Mouse (Mus musculus): ENCODE results near the gene Gstcd. TPM values are rescaled to one million over a fixed set of nuclear protein-coding genes. Genes with fewer than 3 reads are reported as not detected.

Gstcd gene
- polyA plus RNA-seq, 1 experiment from 2014 or later: 9.0 TPM

DNA sequence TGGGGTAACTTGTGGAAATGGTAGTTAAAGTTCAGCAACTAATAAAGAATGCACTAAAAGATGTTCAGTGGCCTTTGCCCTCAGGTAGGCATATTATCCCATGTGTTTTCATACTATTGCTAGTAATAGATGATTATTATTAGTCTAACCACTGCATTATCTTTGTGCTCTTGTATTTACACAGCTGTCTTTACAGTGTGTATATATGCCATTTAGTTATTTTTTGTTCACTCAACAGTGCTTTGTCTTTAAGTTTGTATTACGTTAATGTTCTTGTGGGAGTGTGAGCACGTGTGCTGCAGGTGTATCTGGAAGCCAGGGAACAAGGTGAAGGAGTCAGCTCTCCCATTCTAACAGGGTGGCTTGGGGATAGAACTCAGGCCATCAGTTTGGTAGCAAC is 7.1 kb upstream of the Gstcd start:
- whole genome bisulfite sequencing: 91% methylated on average over 2 of the region's 2 CpGs
- peaks cover 6% of the 10 kb centered on the region for H3K36me3 ChIP-seq (ENCODE audit: control insufficient read depth, insufficient read depth, low read length)

DNA sequence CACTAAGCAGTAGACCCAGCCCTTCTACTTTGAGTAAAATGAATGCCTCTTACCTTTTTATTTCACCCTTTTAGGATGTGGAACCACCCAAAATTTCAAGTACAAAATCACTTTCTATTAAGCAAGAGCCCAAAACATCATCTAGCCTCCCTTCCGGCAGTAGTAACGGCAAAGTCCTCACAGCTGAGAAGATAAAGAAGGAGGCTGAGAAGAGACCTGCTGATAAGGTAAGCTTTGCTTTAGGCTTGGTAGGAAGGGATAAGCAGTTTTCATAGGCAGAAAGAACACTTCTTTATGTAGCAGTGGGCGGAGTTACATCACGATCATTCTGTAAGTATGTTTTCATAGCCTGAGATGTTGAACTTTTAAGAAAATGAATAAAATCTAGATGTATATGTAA is 6.5 kb upstream of the Gstcd start:
- DNase-seq (ENCODE audit: low spot score): no peak
- ATAC-seq (replicated peaks; ENCODE audit: low FRiP score): peak; percentile 81
- WGBS: 69% methylated on average over 4 of the region's 4 CpGs
- Histone ChIP-seq H3K9ac (ENCODE audit: low read depth, low read length) (no peak overlapping the region), H3K36me3 (ENCODE audit: control insufficient read depth, insufficient read depth, low read length) (peaks cover 2% of the 10 kb centered on the region; the same call in 1 of the 2 replicates), H3K4me3 (ENCODE audit: low read depth, low read length) (no peak overlapping the region), H3K4me1 (replicated peaks; ENCODE audit: control insufficient read depth, insufficient read depth, low read length) (peaks cover 5% of the 10 kb centered on the region), H3K27me3 (replicated peaks; ENCODE audit: control insufficient read depth, insufficient read depth, low read length) (no peaks in the 10 kb centered on the region), H3K4me2 (peak overlapping the region; percentile 10), H3K9me3 (ENCODE audit: control insufficient read depth, low read length) (no peaks in the 10 kb centered on the region), H3K27ac (ENCODE audit: low read depth, low read length) (no peak overlapping the region; the same call in 1 of the 2 replicates)

More for the DNA sequence above, 7.1 kb upstream of the Gstcd start:
- no peak for ATAC-seq (replicated peaks; ENCODE audit: low FRiP score)
- Histone ChIP-seq H3K9ac (ENCODE audit: low read depth, low read length) (no peak overlapping the region), H3K27me3 (replicated peaks; ENCODE audit: control insufficient read depth, insufficient read depth, low read length) (no peaks in the 10 kb centered on the region), H3K9me3 (ENCODE audit: control insufficient read depth, low read length) (no peaks in the 10 kb centered on the region), H3K4me3 (ENCODE audit: low read depth, low read length) (no peak overlapping the region), H3K4me2 (no peak overlapping the region), H3K27ac (ENCODE audit: low read depth, low read length) (no peak overlapping the region), H3K4me1 (replicated peaks; ENCODE audit: control insufficient read depth, insufficient read depth, low read length) (peaks cover 5% of the 10 kb centered on the region)
- DNase-seq (ENCODE audit: low spot score): no peak

DNA sequence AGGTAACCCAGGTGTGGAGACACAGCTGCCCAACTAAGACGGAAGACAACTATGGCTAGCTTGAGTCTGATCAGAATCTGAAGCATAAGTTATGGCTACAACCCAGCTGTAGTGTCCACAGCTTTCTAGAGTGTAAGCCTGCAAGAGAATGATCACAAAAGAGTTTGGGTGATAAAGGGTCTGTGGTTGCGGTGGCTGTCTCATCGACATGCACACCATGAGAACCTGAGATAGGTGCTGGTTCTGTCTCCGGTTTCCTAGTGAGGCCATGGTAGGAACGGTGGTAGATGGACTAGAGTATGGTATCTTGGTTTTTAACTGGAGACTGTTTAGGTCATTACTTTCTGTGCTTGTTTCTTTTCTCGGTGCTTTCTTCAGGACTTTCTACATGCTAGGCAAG is 6.1 kb upstream of the Gstcd start:
- DNase-seq (ENCODE audit: low spot score) (no peak), ATAC-seq (replicated peaks; ENCODE audit: low FRiP score) (peak; percentile 62)
- peaks cover 7% of the 10 kb centered on the region for H3K4me1 ChIP-seq (replicated peaks; ENCODE audit: control insufficient read depth, insufficient read depth, low read length)
- H3K27ac ChIP-seq (ENCODE audit: low read depth, low read length): no peak overlapping the region; the same call in 1 of the 2 replicates
- no peak overlapping the region for H3K4me3 ChIP-seq (ENCODE audit: low read depth, low read length)
- no peaks in the 10 kb centered on the region for H3K9me3 ChIP-seq (ENCODE audit: control insufficient read depth, low read length)
- no peaks in the 10 kb centered on the region for H3K27me3 ChIP-seq (replicated peaks; ENCODE audit: control insufficient read depth, insufficient read depth, low read length)
- 0 out of 2 replicates have a peak, but pooled peaks cover 2% of the 10 kb centered on the region for H3K36me3 ChIP-seq (ENCODE audit: control insufficient read depth, insufficient read depth, low read length)
- 66% methylated on average over 6 of the region's 6 CpGs for WGBS
- peak overlapping the region; percentile 10 for H3K4me2 ChIP-seq
- no peak overlapping the region for H3K9ac ChIP-seq (ENCODE audit: low read depth, low read length)

DNA sequence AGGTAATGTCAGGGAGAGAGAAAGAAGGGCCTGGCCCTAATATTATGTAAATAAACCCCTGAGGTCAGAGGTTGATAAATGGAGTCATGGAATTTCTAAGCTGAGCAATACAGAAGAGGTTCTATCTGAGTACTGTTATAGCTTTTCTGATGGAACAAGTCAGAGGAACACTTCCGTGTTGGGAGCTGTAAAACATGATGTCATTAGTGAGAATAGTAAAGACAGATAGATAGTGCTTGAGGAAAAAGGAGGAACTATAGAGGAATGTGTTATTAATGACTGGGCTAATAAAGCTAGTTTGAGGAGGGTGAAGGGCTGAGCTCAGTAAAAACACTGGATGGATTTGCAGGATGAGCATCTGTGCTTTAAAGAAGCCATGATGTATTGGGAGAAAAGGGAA is 2.5 kb upstream of the Gstcd start:
- Histone ChIP-seq H3K4me3 (ENCODE audit: low read depth, low read length) (no peak overlapping the region), H3K27ac (ENCODE audit: low read depth, low read length) (no peak overlapping the region), H3K27me3 (replicated peaks; ENCODE audit: control insufficient read depth, insufficient read depth, low read length) (no peaks in the 10 kb centered on the region), H3K9me3 (ENCODE audit: control insufficient read depth, low read length) (no peaks in the 10 kb centered on the region), H3K9ac (ENCODE audit: low read depth, low read length) (no peak overlapping the region), H3K36me3 (ENCODE audit: control insufficient read depth, insufficient read depth, low read length) (no peaks in the 10 kb centered on the region), H3K4me1 (replicated peaks; ENCODE audit: control insufficient read depth, insufficient read depth, low read length) (peaks cover 8% of the 10 kb centered on the region), H3K4me2 (no peak overlapping the region; the same call in 1 of the 2 replicates)
- WGBS: 60% methylated on average over 1 of the region's 1 CpGs
- no peak for ATAC-seq (replicated peaks; ENCODE audit: low FRiP score)
- no peak for DNase-seq (ENCODE audit: low spot score)

DNA sequence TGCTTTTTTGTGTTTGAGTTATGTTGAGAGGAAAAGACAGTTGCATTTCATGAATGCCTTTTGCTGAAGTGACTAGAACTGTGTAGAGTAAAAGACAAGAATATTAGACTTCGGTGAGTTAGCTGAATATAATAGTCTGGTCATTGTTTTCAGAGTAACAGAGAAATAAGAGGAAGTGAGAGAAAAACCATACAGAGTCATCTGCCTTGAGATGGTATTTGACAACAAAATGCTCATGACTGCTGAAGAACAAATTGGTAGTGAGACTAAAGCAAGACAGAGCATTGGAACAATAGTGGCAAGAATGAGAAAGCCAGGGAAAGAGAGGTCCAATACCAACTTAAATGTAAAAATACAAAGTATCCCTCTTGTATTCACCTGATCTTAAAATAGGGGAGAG is 1.1 kb upstream of the Gstcd start:
- Histone ChIP-seq H3K4me3 (ENCODE audit: low read depth, low read length) (peak overlapping the region; percentile 90), H3K9me3 (ENCODE audit: control insufficient read depth, low read length) (no peaks in the 10 kb centered on the region), H3K9ac (ENCODE audit: low read depth, low read length) (peak overlapping the region; percentile 99), H3K27ac (ENCODE audit: low read depth, low read length) (no peak overlapping the region), H3K4me1 (replicated peaks; ENCODE audit: control insufficient read depth, insufficient read depth, low read length) (peaks cover 8% of the 10 kb centered on the region), H3K4me2 (peak overlapping the region; percentile 67), H3K27me3 (replicated peaks; ENCODE audit: control insufficient read depth, insufficient read depth, low read length) (no peaks in the 10 kb centered on the region), H3K36me3 (ENCODE audit: control insufficient read depth, insufficient read depth, low read length) (no peaks in the 10 kb centered on the region)
- WGBS: 74% methylated on average over 1 of the region's 1 CpGs
- no peak for ATAC-seq (replicated peaks; ENCODE audit: low FRiP score)
- no peak for DNase-seq (ENCODE audit: low spot score)

DNA sequence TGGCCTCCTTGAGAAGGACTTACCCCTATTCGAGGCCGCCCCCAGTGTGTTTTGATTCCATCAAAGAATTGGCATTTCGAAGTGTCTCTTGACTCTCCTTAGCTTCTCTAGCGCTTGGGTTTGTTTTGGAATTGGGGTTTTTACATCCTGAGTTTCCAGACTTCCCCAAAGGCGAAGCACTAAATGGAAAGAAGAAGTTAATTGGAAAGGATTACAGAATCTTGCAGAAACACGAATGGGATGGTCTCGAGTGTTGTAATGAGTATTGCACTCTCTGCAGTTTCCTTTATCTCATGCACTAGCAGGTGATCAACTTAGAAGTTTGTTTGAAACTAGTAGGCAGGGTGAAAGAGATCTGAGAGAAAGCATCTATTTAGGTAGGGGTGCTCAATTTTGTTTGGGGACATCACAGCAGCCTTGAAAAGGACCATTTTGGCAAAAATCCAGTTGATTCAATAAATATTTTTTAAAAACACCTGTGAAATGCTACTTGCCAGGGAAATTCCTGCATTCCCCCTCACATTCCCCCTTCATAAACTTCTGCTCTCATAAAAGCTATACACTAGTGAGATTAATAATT is 531 bp upstream of the Gstcd start:
- Histone ChIP-seq H3K4me2 (peak overlapping the region; percentile 67), H3K4me3 (ENCODE audit: low read depth, low read length) (peak overlapping the region; percentile 90), H3K4me1 (replicated peaks; ENCODE audit: control insufficient read depth, insufficient read depth, low read length) (peaks cover 8% of the 10 kb centered on the region), H3K9me3 (ENCODE audit: control insufficient read depth, low read length) (no peaks in the 10 kb centered on the region), H3K27ac (ENCODE audit: low read depth, low read length) (peak overlapping the region; percentile 94), H3K9ac (ENCODE audit: low read depth, low read length) (peak overlapping the region; percentile 99), H3K36me3 (ENCODE audit: control insufficient read depth, insufficient read depth, low read length) (no peaks in the 10 kb centered on the region), H3K27me3 (replicated peaks; ENCODE audit: control insufficient read depth, insufficient read depth, low read length) (no peaks in the 10 kb centered on the region)
- WGBS: under 1% methylated on average over 7 of the region's 7 CpGs
- DNase-seq (ENCODE audit: low spot score) (no peak), ATAC-seq (replicated peaks; ENCODE audit: low FRiP score) (no peak)

DNA sequence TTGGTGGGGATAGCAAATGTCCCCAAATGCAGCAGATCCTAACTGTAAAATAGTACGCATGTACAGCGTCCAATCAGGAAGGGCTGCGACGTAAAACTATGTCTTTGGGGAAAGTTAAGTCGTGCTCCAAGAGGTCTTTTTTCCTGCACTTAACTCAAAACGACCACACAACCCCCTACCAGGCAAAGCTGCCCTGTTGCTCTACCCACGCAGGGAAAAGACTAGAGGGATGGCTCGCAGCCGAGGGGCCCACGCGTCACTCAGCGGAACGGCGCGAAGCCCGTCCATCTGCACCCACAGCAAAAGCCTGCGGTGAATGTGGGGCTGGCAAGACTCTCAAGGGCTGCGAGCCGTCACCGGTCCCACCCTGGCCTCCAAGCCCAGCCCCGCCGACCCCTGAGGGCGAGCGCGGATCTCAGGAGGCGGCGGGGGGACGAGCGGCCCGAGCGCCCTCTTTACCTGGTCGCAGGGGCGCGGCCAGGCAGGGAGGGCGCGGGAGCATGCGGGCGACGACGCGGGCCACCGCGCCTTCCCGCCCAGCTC is 641 bp downstream of the Gstcd start:
- DNase-seq (ENCODE audit: low spot score): no peak
- peak; percentile 81 for ATAC-seq (replicated peaks; ENCODE audit: low FRiP score)
- no peaks in the 10 kb centered on the region for H3K9me3 ChIP-seq (ENCODE audit: control insufficient read depth, low read length)

DNA sequence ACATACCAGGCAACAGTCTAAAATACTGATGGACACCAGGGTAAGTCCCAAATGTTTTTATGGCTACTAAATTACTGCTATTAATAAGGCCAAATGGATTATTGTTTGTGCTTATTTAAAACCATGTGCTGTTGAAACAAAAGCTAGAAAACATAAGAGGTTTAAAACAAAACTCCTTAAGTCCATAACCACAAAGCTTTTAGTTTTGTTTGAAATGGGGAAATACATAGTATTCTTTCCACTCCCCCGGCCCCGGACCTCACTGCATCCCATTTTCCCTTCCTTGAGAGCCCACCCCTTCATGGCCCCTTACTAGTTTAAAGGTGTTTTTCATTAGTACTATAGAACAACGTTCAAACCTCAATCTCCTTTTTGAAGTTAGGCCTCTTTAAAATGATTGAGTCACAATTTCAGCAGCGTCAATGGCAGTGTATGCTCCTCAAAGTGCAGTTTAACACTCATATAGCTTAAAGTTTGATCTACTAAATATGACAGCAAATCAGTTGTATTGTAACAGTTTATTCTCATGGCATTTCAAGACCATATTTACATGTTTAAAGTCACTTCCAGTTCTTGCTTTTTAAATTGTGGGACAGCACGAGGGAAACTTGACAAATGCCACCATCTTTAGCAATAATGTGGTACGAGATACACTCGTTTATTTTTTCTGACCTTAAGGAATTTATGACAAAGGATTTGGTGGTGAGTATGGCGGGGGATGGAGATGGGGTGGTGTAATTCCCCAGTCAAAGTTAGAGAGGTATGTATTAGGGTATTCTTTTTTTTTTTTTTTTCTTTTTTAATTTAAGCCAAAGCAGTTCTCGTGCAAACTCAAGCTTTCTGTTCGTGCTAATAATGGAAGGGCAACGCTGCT is 1.3 kb downstream of the Gstcd start:
- Histone ChIP-seq H3K4me3 (ENCODE audit: low read depth, low read length) (peak overlapping the region; percentile 90), H3K36me3 (ENCODE audit: control insufficient read depth, insufficient read depth, low read length) (no peaks in the 10 kb centered on the region), H3K9me3 (ENCODE audit: control insufficient read depth, low read length) (no peaks in the 10 kb centered on the region), H3K4me1 (replicated peaks; ENCODE audit: control insufficient read depth, insufficient read depth, low read length) (peaks cover 8% of the 10 kb centered on the region), H3K9ac (ENCODE audit: low read depth, low read length) (peak overlapping the region; percentile 99), H3K4me2 (peak overlapping the region; percentile 67), H3K27ac (ENCODE audit: low read depth, low read length) (peak overlapping the region; percentile 94), H3K27me3 (replicated peaks; ENCODE audit: control insufficient read depth, insufficient read depth, low read length) (no peaks in the 10 kb centered on the region)
- ATAC-seq (replicated peaks; ENCODE audit: low FRiP score): no peak
- no peak for DNase-seq (ENCODE audit: low spot score)
- WGBS: 10% methylated on average over 11 of the region's 11 CpGs

More for the DNA sequence above, 641 bp downstream of the Gstcd start:
- peak overlapping the region; percentile 94 for H3K27ac ChIP-seq (ENCODE audit: low read depth, low read length)
- under 1% methylated on average over 40 of the region's 44 CpGs for WGBS
- H3K4me3 ChIP-seq (ENCODE audit: low read depth, low read length): peak overlapping the region; percentile 90
- H3K4me1 ChIP-seq (replicated peaks; ENCODE audit: control insufficient read depth, insufficient read depth, low read length): peaks cover 8% of the 10 kb centered on the region
- H3K36me3 ChIP-seq (ENCODE audit: control insufficient read depth, insufficient read depth, low read length): no peaks in the 10 kb centered on the region
- peak overlapping the region; percentile 67 for H3K4me2 ChIP-seq
- peak overlapping the region; percentile 99 for H3K9ac ChIP-seq (ENCODE audit: low read depth, low read length)
- no peaks in the 10 kb centered on the region for H3K27me3 ChIP-seq (replicated peaks; ENCODE audit: control insufficient read depth, insufficient read depth, low read length)

Measured in liver, embryonic 11.5 days (tissue).